In the genomic region with DNA sequence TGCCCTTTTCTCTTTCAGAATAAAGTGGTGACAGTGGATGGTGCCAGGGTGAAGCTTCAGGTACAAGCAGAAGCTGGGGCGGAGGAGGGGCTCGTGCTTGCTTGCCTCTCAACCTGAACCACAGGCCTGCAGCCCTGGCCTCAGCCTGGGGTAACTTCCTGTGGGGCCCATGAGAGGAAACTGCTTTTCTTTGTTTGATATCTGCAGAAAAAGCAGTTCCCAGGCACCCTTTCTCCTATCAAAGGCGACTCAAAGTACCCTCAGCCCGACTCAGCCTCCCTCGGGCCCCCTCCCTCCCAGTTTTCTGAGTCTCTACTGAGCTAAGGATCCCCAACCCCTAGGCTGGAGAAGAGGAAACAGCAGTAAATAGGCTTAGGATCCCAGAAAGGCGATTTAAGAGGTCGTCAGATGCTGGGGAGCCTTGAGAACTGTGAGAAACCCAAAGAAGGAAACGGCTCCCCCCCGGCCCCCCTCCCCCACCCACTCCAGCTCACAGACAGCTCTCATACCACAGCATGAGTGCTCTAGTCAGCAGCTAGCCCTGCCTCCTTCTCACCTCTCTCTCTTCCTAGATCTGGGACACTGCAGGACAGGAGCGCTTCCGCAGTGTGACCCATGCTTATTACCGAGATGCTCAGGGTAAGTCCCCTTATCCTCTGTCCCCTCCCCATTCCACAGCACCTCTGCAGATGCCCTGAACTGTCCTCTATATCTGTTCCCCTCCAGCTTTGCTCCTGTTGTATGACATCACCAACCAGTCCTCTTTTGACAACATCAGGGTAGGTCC, we compare ENCODE assay signal across 9 mouse cellular contexts. TPM values are rescaled to one million over a fixed set of nuclear protein-coding genes. Genes with fewer than 3 reads are reported as not detected.
DNase-seq lines count a peak whose midpoint lies in the region; ATAC-seq and TF ChIP-seq lines count a peak whose summit lies in the region.
"Had no signal": no experiment of that assay in that cellular context is flagged by ENCODE, and none has a peak within 500 bp of the region (broad histone marks: within the 10 kb centered on the region; RNA-seq: fewer than 3 reads in every experiment).

No protein-coding gene starts in this region.

- H3K9me3 ChIP-seq in midbrain, postnatal 0 days (ENCODE audit: low read length) = no peaks in the 10 kb centered on the region

- intact Hi-C loops in gastrocnemius, adult 2 months (cut with DNase I) = no loop called here
- intact Hi-C loops in gastrocnemius, postnatal 14 days (cut with DNase I; ENCODE audit: low total_unique reads) = no loop called here

- H3K4me3 ChIP-seq in gastrocnemius, adult 2 months = no peak overlapping the region
- H3K4me3 ChIP-seq in small intestine, adult 2 months (ENCODE audit: low read depth, low read length) = no peak overlapping the region
- no peak overlapping the region for H3K4me3 ChIP-seq in midbrain, postnatal 0 days (ENCODE audit: low read depth, low read length)

- no peak for TF ChIP-seq CTCF in gastrocnemius, adult 2 months (IDR thresholded peaks at IDR 0.05)
- no peak for TF ChIP-seq CTCF in small intestine, adult 2 months (IDR thresholded peaks at IDR 0.05; ENCODE audit: extremely low read depth, insufficient read length, insufficient replicate concordance, low read depth, low read length)
- no peak for TF ChIP-seq CTCF in midbrain, postnatal 0 days (IDR thresholded peaks at IDR 0.05)

- H3K27ac ChIP-seq in gastrocnemius, adult 2 months = 0 out of 2 replicates have a peak overlapping the region, but pooled peaks have one; percentile 16
- peak overlapping the region; percentile 47 for H3K27ac ChIP-seq in small intestine, adult 2 months (ENCODE audit: insufficient read depth, low read depth, low read length)
- no peak overlapping the region for H3K27ac ChIP-seq in midbrain, postnatal 0 days (ENCODE audit: low read depth, low read length)

- no peak overlapping the region for H3K9ac ChIP-seq in midbrain, postnatal 0 days (replicated peaks; ENCODE audit: low read length, poor library complexity, severe bottlenecking)

- ATAC-seq in hematopoietic stem cell, adult 5-6 weeks (replicated peaks in 1 of 2; ENCODE audit: insufficient read depth in 1 of 2, low FRiP score in 2 of 2, low TSS enrichment in 1 of 2, low read depth in 1 of 2, poor library complexity in 2 of 2, severe bottlenecking in 2 of 2) = peak; percentile 33 to 48; a peak in 3 of 4 replicates
- no peak for ATAC-seq in midbrain, postnatal 0 days (ENCODE audit: low FRiP score)
- ATAC-seq: midbrain, embryonic 16.5 days had no signal

- no peak overlapping the region for H3K4me2 ChIP-seq in midbrain, postnatal 0 days (ENCODE audit: low read depth, low read length, poor library complexity, severe bottlenecking)

- 30% methylated on average over 12 of the region's 12 CpGs for WGBS in small intestine, adult 2 months
- 36% methylated on average over 12 of the region's 12 CpGs for WGBS in midbrain, postnatal 0 days

- peak; percentile 10 for DNase-seq in gastrocnemius, adult 2 months
- DNase-seq in gastrocnemius, postnatal 4 days (ENCODE audit: low spot score in 2 of 2) = no peak
- DNase-seq in CD4-positive helper T cell, adult 2 months (ENCODE audit: low read depth, low spot score) = peak; percentile 88
- no peak for DNase-seq in gastrocnemius, postnatal 14 days
- no peak for DNase-seq in kidney, postnatal 10 days
- DNase-seq in midbrain, postnatal 0 days (ENCODE audit: low spot score) = no peak

- H3K4me1 ChIP-seq in small intestine, adult 2 months (ENCODE audit: control insufficient read depth, insufficient read depth, insufficient read length, low read length) = peaks cover 29% of the 10 kb centered on the region
- peaks cover 2% of the 10 kb centered on the region; the same call in 1 of the 2 replicates for H3K4me1 ChIP-seq in midbrain, postnatal 0 days (ENCODE audit: insufficient read depth, low read length)

- no peaks in the 10 kb centered on the region for H3K36me3 ChIP-seq in small intestine, adult 2 months (ENCODE audit: control insufficient read depth, insufficient read depth, low read length)
- no peaks in the 10 kb centered on the region for H3K36me3 ChIP-seq in midbrain, postnatal 0 days (ENCODE audit: insufficient read depth, low read length)

- H3K27me3 ChIP-seq in small intestine, adult 2 months (ENCODE audit: control insufficient read depth, insufficient read depth, low read length) = 0 out of 2 replicates have a peak, but pooled peaks cover 6% of the 10 kb centered on the region
- peaks cover 41% of the 10 kb centered on the region for H3K27me3 ChIP-seq in midbrain, postnatal 0 days (ENCODE audit: insufficient read depth, low read length)

- no peak for TF ChIP-seq POLR2A in small intestine, adult 2 months (IDR thresholded peaks at IDR 0.05; ENCODE audit: low read depth, low read length)

RNA-seq across cellular contexts. Expression of a gene that starts 5.0 kb away (rescaled TPM):
- total RNA-seq in gastrocnemius, adult 2 months (2021) = 1 to 10 TPM; 1.8 to 2.6 TPM
- 10 to 100 TPM; 10.9 to 12.4 TPM for total RNA-seq in gastrocnemius, postnatal 4 days (2021)
- 70.5 and 71.1 TPM in 2 replicates for total RNA-seq in hematopoietic stem cell, adult 5-6 weeks (2017)
- polyA plus RNA-seq in small intestine, adult 2 months (2012; rRNA removed) = 314 and 949 TPM in 2 replicates
- 1 to 10 TPM; 4.9 to 5.9 TPM for total RNA-seq in gastrocnemius, postnatal 14 days (2021)
- 53.3 and 57.3 TPM in 2 replicates for total RNA-seq in midbrain, postnatal 0 days (2014; rRNA removed)
- polyA plus RNA-seq in midbrain, postnatal 0 days (2015; fragmentation: Nextera tagmentation; extraction: Ambion mirVana) = 65.4 and 72.9 TPM in 2 replicates

RNA-seq across cellular contexts. Expression of a gene that starts 24.3 kb away (rescaled TPM):
- under 1 TPM in 1 of 2 experiments, not detected in 1; 0.31 TPM for total RNA-seq in gastrocnemius, adult 2 months (2021)
- total RNA-seq in gastrocnemius, postnatal 4 days (2021) = under 1 TPM; 0.49 TPM
- total RNA-seq in hematopoietic stem cell, adult 5-6 weeks (2017) = 3.9 and 5.4 TPM in 2 replicates
- polyA plus RNA-seq in small intestine, adult 2 months (2012; rRNA removed) = 3.9 and 6.9 TPM in 2 replicates
- total RNA-seq in gastrocnemius, postnatal 14 days (2021) = not detected
- 0.16 and 0.42 TPM in 2 replicates for total RNA-seq in midbrain, postnatal 0 days (2014; rRNA removed)
- polyA plus RNA-seq in midbrain, postnatal 0 days (2015; fragmentation: Nextera tagmentation; extraction: Ambion mirVana) = 0.09 and 0.10 TPM in 2 replicates

RNA-seq across cellular contexts. Expression of a gene that starts 29.2 kb away (rescaled TPM):
- 1 to 10 TPM; 7.3 to 7.4 TPM for total RNA-seq in gastrocnemius, adult 2 months (2021)
- 1 to 10 TPM; 8.5 to 9.8 TPM for total RNA-seq in gastrocnemius, postnatal 4 days (2021)
- total RNA-seq in hematopoietic stem cell, adult 5-6 weeks (2017) = 3.5 and 4.0 TPM in 2 replicates
- 10.0 and 21.0 TPM in 2 replicates for polyA plus RNA-seq in small intestine, adult 2 months (2012; rRNA removed)
- 1 to 10 TPM; 4.5 to 4.9 TPM for total RNA-seq in gastrocnemius, postnatal 14 days (2021)
- 7.8 and 8.5 TPM in 2 replicates for total RNA-seq in midbrain, postnatal 0 days (2014; rRNA removed)
- polyA plus RNA-seq in midbrain, postnatal 0 days (2015; fragmentation: Nextera tagmentation; extraction: Ambion mirVana) = 12.2 and 12.9 TPM in 2 replicates

RNA-seq across cellular contexts. Expression of a gene that starts 29.5 kb away (rescaled TPM):
- total RNA-seq in gastrocnemius, adult 2 months (2021) = 10 to 100 TPM; 12.7 to 16.3 TPM
- total RNA-seq in gastrocnemius, postnatal 4 days (2021) = 10 to 100 TPM; 16.4 to 17.9 TPM
- 26.6 and 42.7 TPM in 2 replicates for total RNA-seq in hematopoietic stem cell, adult 5-6 weeks (2017)
- 22.7 and 35.6 TPM in 2 replicates for polyA plus RNA-seq in small intestine, adult 2 months (2012; rRNA removed)
- 10 to 100 TPM; 13.1 to 14.0 TPM for total RNA-seq in gastrocnemius, postnatal 14 days (2021)
- total RNA-seq in midbrain, postnatal 0 days (2014; rRNA removed) = 13.0 and 19.3 TPM in 2 replicates
- polyA plus RNA-seq in midbrain, postnatal 0 days (2015; fragmentation: Nextera tagmentation; extraction: Ambion mirVana) = 17.5 and 20.1 TPM in 2 replicates

Comparison
In these comparisons a context has a peak if more than half of its experiments do, and no peak if none do; other contexts are left out.
1. DNase-seq: peak in gastrocnemius, adult 2 months (single experiment) and CD4-positive helper T cell, adult 2 months (single experiment); none in gastrocnemius, postnatal 4 days (0 of 2), gastrocnemius, postnatal 14 days (single experiment), kidney, postnatal 10 days (single experiment) and midbrain, postnatal 0 days (single experiment).